Mouse (Mus musculus): ENCODE data around the gene Cldn3. TPM values are rescaled to one million over a fixed set of nuclear protein-coding genes. Genes with fewer than 3 reads are reported as not detected.

Cldn3 gene
- polyA plus RNA-seq, 1 experiment from 2014 or later: 13.0 TPM

DNA sequence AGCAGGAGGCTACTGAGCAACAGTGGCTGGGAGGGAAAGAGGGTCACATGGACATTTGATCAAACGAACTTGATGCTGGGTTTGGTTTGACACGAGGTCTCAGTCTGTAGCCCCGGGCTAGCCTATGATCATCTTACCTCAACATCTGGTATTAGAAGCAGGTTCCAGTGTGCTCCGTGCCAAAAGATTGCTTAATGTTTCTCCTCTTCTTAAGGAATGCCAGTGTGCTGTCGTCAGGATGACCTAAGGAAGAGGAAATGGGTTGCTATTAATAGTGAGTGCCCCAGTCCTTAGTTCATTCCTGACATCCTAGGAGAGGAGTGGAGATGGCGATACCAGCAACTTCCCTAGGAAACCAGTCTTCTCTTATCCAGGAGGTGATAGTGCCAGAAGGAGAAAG lies 3.7 kb downstream of the Cldn3 start:
- H3K36me3 ChIP-seq (ENCODE audit: control insufficient read depth, insufficient read depth): no peaks in the 10 kb centered on the region
- 78% methylated on average over 6 of the region's 6 CpGs for WGBS
- peaks cover 31% of the 10 kb centered on the region for H3K27me3 ChIP-seq (replicated peaks; ENCODE audit: control insufficient read depth, insufficient read depth, low read length)
- peaks cover 13% of the 10 kb centered on the region for H3K4me1 ChIP-seq (replicated peaks; ENCODE audit: control insufficient read depth, insufficient read depth, low read length)
- H3K4me3 ChIP-seq (replicated peaks; ENCODE audit: low read length): no peak overlapping the region
- H3K9me3 ChIP-seq (ENCODE audit: control insufficient read depth, low read length): no peaks in the 10 kb centered on the region
- H3K4me2 ChIP-seq (ENCODE audit: low read length): no peak overlapping the region
- no peak for ATAC-seq
- H3K9ac ChIP-seq (replicated peaks; ENCODE audit: low read depth, low read length): no peak overlapping the region
- no peak overlapping the region for H3K27ac ChIP-seq (ENCODE audit: low read length)

DNA sequence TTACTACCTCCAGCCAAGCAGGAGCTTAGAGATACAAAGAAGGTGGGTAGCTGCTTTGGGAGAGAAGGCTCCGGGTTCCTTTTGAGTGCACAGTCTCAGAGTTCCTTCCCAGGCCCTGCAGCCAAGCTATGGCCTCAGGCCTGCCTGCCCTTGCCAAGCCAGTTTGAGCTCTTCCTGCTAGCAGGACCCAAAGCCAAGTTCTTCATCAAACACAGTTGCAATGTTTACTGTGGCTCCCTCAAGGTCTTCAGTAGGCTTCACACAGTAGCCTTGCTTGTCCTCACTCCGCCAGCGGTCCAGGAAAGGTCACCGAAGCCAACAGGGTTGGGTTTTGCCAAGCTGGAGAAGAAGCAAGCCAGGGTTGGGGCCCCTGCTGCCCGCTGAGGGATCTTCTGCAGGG lies 6.6 kb downstream of the Cldn3 start:
- no peak overlapping the region for H3K4me3 ChIP-seq (replicated peaks; ENCODE audit: low read length)
- no peak overlapping the region for H3K27ac ChIP-seq (ENCODE audit: low read length)
- H3K4me1 ChIP-seq (replicated peaks; ENCODE audit: control insufficient read depth, insufficient read depth, low read length): no peaks in the 10 kb centered on the region
- no peaks in the 10 kb centered on the region for H3K36me3 ChIP-seq (ENCODE audit: control insufficient read depth, insufficient read depth)
- H3K9me3 ChIP-seq (ENCODE audit: control insufficient read depth, low read length): no peaks in the 10 kb centered on the region
- no peak for ATAC-seq
- H3K9ac ChIP-seq (replicated peaks; ENCODE audit: low read depth, low read length): no peak overlapping the region
- H3K27me3 ChIP-seq (replicated peaks; ENCODE audit: control insufficient read depth, insufficient read depth, low read length): peaks cover 4% of the 10 kb centered on the region
- 89% methylated on average over 5 of the region's 5 CpGs for WGBS
- no peak overlapping the region for H3K4me2 ChIP-seq (ENCODE audit: low read length)

- peaks cover 10% of the 10 kb centered on the region; the same call in 1 of the 2 replicates for H3K4me1 ChIP-seq (replicated peaks; ENCODE audit: control insufficient read depth, insufficient read depth, low read length)
- no peaks in the 10 kb centered on the region for H3K36me3 ChIP-seq (ENCODE audit: control insufficient read depth, insufficient read depth)
- 65% methylated on average over 6 of the region's 6 CpGs for WGBS
- no peak for ATAC-seq
- H3K4me3 ChIP-seq (replicated peaks; ENCODE audit: low read length): no peak overlapping the region
- H3K9me3 ChIP-seq (ENCODE audit: control insufficient read depth, low read length): no peaks in the 10 kb centered on the region
- H3K9ac ChIP-seq (replicated peaks; ENCODE audit: low read depth, low read length): no peak overlapping the region
- H3K27me3 ChIP-seq (replicated peaks; ENCODE audit: control insufficient read depth, insufficient read depth, low read length): no peaks in the 10 kb centered on the region
- no peak overlapping the region for H3K27ac ChIP-seq (ENCODE audit: low read length)
- H3K4me2 ChIP-seq (ENCODE audit: low read length): no peak overlapping the region
Observed at GRCm38 (mm10) chr5:134998359-134998758, 12.3 kb downstream of the Cldn3 start.

DNA sequence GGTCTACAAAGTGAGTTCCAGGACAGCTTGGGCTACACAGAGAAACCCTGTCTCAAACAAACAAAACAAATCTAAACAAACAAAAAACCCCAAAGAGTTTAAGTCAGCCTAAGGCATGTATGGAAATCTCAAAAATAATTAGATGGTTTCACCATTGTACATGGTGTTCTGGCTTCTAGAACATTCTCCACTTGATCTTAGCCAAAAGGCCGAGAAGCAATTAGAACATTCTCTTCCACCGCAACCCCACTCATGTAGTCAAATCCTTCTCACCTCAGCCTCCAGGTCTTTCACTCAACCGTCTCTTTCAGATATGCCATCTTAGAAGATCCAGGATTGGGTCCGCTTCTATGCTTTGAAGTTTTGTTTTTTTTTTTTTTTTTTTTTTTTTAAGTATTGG lies 13.8 kb downstream of the Cldn3 start:
- Histone ChIP-seq H3K27me3 (replicated peaks; ENCODE audit: control insufficient read depth, insufficient read depth, low read length) (no peaks in the 10 kb centered on the region), H3K9me3 (ENCODE audit: control insufficient read depth, low read length) (no peaks in the 10 kb centered on the region), H3K27ac (ENCODE audit: low read length) (no peak overlapping the region), H3K4me2 (ENCODE audit: low read length) (no peak overlapping the region), H3K36me3 (ENCODE audit: control insufficient read depth, insufficient read depth) (no peaks in the 10 kb centered on the region), H3K9ac (replicated peaks; ENCODE audit: low read depth, low read length) (no peak overlapping the region), H3K4me1 (replicated peaks; ENCODE audit: control insufficient read depth, insufficient read depth, low read length) (peaks cover 10% of the 10 kb centered on the region; the same call in 1 of the 2 replicates), H3K4me3 (replicated peaks; ENCODE audit: low read length) (no peak overlapping the region)
- no peak for ATAC-seq
- WGBS: 93% methylated on average over 4 of the region's 4 CpGs

DNA sequence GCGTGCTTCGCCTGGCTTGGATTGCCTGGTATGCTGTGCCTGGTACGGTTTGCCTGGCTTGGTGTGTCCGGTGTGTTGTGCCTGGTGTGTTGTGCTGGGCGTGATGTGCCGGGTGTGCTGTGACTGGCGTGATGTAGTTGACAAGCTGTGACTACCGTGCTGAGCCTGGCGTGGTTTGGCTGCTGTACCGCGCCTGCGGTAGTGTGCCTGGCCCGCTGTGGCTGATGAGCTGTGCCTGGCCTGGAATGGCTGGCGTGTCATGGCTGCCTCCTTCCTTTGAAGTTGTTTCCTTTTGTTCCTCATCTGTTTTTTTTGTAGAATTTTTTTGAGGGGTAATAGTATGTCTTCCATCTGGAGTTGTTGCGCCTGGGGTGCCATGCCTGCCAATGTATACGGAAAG lies 14.7 kb downstream of the Cldn3 start:
- no peak overlapping the region for H3K4me3 ChIP-seq (replicated peaks; ENCODE audit: low read length)
- peak overlapping the region; percentile 28; the same call in 1 of the 2 replicates for H3K27ac ChIP-seq (ENCODE audit: low read length)
- H3K9ac ChIP-seq (replicated peaks; ENCODE audit: low read depth, low read length): no peak overlapping the region
- 34% methylated on average over 16 of the region's 16 CpGs for WGBS
- no peaks in the 10 kb centered on the region for H3K36me3 ChIP-seq (ENCODE audit: control insufficient read depth, insufficient read depth)
- H3K4me2 ChIP-seq (ENCODE audit: low read length): no peak overlapping the region
- 0 out of 2 replicates have a peak, but pooled peaks cover under 1% of the 10 kb centered on the region for H3K27me3 ChIP-seq (replicated peaks; ENCODE audit: control insufficient read depth, insufficient read depth, low read length)
- no peaks in the 10 kb centered on the region for H3K9me3 ChIP-seq (ENCODE audit: control insufficient read depth, low read length)
- ATAC-seq: peak; percentile 50
- H3K4me1 ChIP-seq (replicated peaks; ENCODE audit: control insufficient read depth, insufficient read depth, low read length): peaks cover 10% of the 10 kb centered on the region; the same call in 1 of the 2 replicates

GRCm38 (mm10) chr5:135001309-135001708 lies 15.3 kb downstream of the Cldn3 start:
- no peak overlapping the region for H3K9ac ChIP-seq (replicated peaks; ENCODE audit: low read depth, low read length)
- no peaks in the 10 kb centered on the region for H3K36me3 ChIP-seq (ENCODE audit: control insufficient read depth, insufficient read depth)
- H3K4me3 ChIP-seq (replicated peaks; ENCODE audit: low read length): no peak overlapping the region
- WGBS: under 1% methylated on average over 14 of the region's 14 CpGs
- H3K9me3 ChIP-seq (ENCODE audit: control insufficient read depth, low read length): no peaks in the 10 kb centered on the region
- ATAC-seq: peak; percentile 58
- peak overlapping the region; percentile 28; the same call in 1 of the 2 replicates for H3K27ac ChIP-seq (ENCODE audit: low read length)
- H3K4me1 ChIP-seq (replicated peaks; ENCODE audit: control insufficient read depth, insufficient read depth, low read length): peaks cover 10% of the 10 kb centered on the region; the same call in 1 of the 2 replicates
- H3K4me2 ChIP-seq (ENCODE audit: low read length): peak overlapping the region; percentile 30
- H3K27me3 ChIP-seq (replicated peaks; ENCODE audit: control insufficient read depth, insufficient read depth, low read length): 0 out of 2 replicates have a peak, but pooled peaks cover 2% of the 10 kb centered on the region

DNA sequence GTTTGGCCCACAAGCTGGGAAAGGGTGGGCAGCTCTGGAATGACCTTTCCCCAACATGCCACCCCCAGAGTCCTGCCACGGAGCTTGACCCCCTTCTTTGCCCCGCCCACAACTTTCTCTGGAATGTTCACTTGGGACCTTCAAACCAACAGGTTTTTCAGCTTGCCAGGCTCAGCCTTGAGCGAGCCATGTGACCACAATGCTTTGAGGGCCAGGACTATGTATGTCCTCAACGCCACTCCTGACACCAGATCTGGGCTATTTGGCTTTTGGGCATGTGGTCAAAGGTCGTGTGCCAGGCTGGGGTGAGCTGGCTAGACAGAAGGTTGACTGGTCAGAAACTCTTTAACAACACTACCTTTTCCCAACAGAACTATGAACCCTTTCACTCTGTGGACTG lies 16.1 kb downstream of the Cldn3 start:
- 76% methylated on average over 5 of the region's 5 CpGs for WGBS
- ATAC-seq: no peak
- 0 out of 2 replicates have a peak, but pooled peaks cover 2% of the 10 kb centered on the region for H3K27me3 ChIP-seq (replicated peaks; ENCODE audit: control insufficient read depth, insufficient read depth, low read length)

DNA sequence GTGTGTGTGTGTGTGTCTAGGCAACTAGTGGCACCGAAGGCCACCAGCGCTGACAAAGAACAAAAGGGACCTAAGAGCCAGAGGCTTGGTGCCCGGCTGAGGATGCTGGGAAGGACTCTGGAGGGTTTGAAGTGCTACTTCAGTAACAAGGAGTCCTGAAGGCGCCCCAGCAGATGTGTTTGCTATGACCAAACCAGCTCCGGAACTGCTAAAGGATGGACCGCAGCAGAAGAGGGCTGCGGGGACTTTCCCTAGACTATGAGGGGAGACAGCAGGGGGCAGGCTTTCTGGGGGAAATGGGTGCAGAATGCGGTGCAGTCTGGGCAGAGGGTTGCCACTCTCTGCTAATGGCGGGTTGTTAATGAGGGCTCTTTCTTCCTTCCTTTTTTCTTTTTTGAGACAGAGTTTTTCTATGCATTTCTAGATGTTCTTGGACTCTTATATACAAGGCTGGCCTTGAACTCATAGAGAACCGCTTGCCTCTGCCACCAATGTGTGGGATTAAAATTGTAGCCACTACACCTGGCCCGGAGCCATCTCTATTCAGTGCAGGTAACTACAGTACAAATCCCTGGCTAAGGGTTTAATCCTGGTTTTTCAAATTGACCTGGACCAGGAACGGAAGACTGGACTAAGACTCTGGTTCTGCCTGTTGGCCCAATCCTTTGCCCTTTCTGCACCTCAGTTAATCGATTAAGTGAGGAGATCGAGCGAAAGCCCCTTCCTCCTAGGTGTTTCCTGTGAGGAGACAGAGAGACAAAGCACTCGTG lies 22.0 kb downstream of the Cldn3 start:
- H3K9me3 ChIP-seq (ENCODE audit: control insufficient read depth, low read length): no peaks in the 10 kb centered on the region
- H3K9ac ChIP-seq (replicated peaks; ENCODE audit: low read depth, low read length): peak overlapping the region; percentile 71
- peaks cover 18% of the 10 kb centered on the region for H3K4me1 ChIP-seq (replicated peaks; ENCODE audit: control insufficient read depth, insufficient read depth, low read length)
- ATAC-seq: no peak
- 31% methylated on average over 16 of the region's 16 CpGs for WGBS
- H3K27ac ChIP-seq (ENCODE audit: low read length): peak overlapping the region; percentile 99
- no peaks in the 10 kb centered on the region for H3K36me3 ChIP-seq (ENCODE audit: control insufficient read depth, insufficient read depth)
- H3K27me3 ChIP-seq (replicated peaks; ENCODE audit: control insufficient read depth, insufficient read depth, low read length): 0 out of 2 replicates have a peak, but pooled peaks cover 2% of the 10 kb centered on the region
- H3K4me3 ChIP-seq (replicated peaks; ENCODE audit: low read length): peak overlapping the region; percentile 80
- peak overlapping the region; percentile 56 for H3K4me2 ChIP-seq (ENCODE audit: low read length)

More for the DNA sequence above, 16.1 kb downstream of the Cldn3 start:
- Histone ChIP-seq H3K4me2 (ENCODE audit: low read length) (no peak overlapping the region), H3K27ac (ENCODE audit: low read length) (no peak overlapping the region), H3K36me3 (ENCODE audit: control insufficient read depth, insufficient read depth) (no peaks in the 10 kb centered on the region), H3K4me1 (replicated peaks; ENCODE audit: control insufficient read depth, insufficient read depth, low read length) (peaks cover 10% of the 10 kb centered on the region; the same call in 1 of the 2 replicates), H3K9ac (replicated peaks; ENCODE audit: low read depth, low read length) (no peak overlapping the region), H3K4me3 (replicated peaks; ENCODE audit: low read length) (no peak overlapping the region), H3K9me3 (ENCODE audit: control insufficient read depth, low read length) (no peaks in the 10 kb centered on the region)

GRCm38 (mm10) chr5:135008671-135009589 lies 22.9 kb downstream of the Cldn3 start, which contains the start of gene Abhd11:
Gene Abhd11 (plus strand): TSS chr5:135009152.
- Histone ChIP-seq H3K9me3 (ENCODE audit: control insufficient read depth, low read length) (no peaks in the 10 kb centered on the region), H3K4me2 (ENCODE audit: low read length) (peak within 1 kb of the TSS; percentile 56), H3K9ac (replicated peaks; ENCODE audit: low read depth, low read length) (peak within 1 kb of the TSS; percentile 76), H3K27me3 (replicated peaks; ENCODE audit: control insufficient read depth, insufficient read depth, low read length) (0 out of 2 replicates have a peak, but pooled peaks cover 2% of the 10 kb centered on the region), H3K4me1 (replicated peaks; ENCODE audit: control insufficient read depth, insufficient read depth, low read length) (peaks cover 19% of the 10 kb centered on the region), H3K36me3 (ENCODE audit: control insufficient read depth, insufficient read depth) (no peaks in the 10 kb centered on the region), H3K4me3 (replicated peaks; ENCODE audit: low read length) (peak within 1 kb of the TSS; percentile 80), H3K27ac (ENCODE audit: low read length) (peak within 1 kb of the TSS; percentile 99)
- WGBS: under 1% methylated on average over 52 of the region's 52 CpGs
- peak; percentile 90 for ATAC-seq
